Mouse (Mus musculus): ENCODE data around the gene Fitm2.

Fitm2 gene

GRCm38 (mm10) chr2:163422895-163423660 lies 49.4 kb downstream of the Fitm2 start:
- no peak for DNase-seq (ENCODE audit: low spot score)

GRCm38 (mm10) chr2:163420366-163420886 lies 52.0 kb downstream of the Fitm2 start:
- DNase-seq (ENCODE audit: low spot score): no peak

- DNase-seq (ENCODE audit: low spot score): peak; percentile 100
Observed at GRCm38 (mm10) chr2:163419346-163420045, 52.9 kb downstream of the Fitm2 start.

GRCm38 (mm10) chr2:163418841-163419345 lies 53.5 kb downstream of the Fitm2 start:
- no peak for DNase-seq (ENCODE audit: low spot score)

- DNase-seq (ENCODE audit: low spot score): no peak
Observed at GRCm38 (mm10) chr2:163417830-163418229, 54.6 kb downstream of the Fitm2 start.

GRCm38 (mm10) chr2:163417026-163417425 lies 55.4 kb downstream of the Fitm2 start:
- DNase-seq (ENCODE audit: low spot score): no peak

All from ovary, postnatal 36 days (tissue).